Mouse (Mus musculus) embryonic facial prominence, embryonic 15.5 days (tissue): ENCODE data around the gene Nr5a2. TPM values are rescaled to one million over a fixed set of nuclear protein-coding genes. Genes with fewer than 3 reads are reported as not detected.
A peak's percentile ranks its signal among the peaks of the same experiment; 100 is the strongest.
"Not testable (repeated sequence)": the region's sequence is repeated elsewhere in the genome, so short reads cannot be mapped to it uniquely, and the experiment has no call there.

Source experiments
- ATAC-seq: fragments of 200-750 bp; cut with Nextera tagmentation; 2 replicates; pipeline ENCODE4 v1.8.0; 2017; ENCODE audit warnings: low read depth, moderate TSS enrichment; ENCODE audit not compliant: insufficient number of reproducible peaks, low FRiP score, low TSS enrichment
- H3K27ac ChIP-seq: fragments of 300-500 bp; sonication (generic); replicated peaks from 2 replicates; pipeline ENCODE4 v1.5.1; 2015; ENCODE audit warnings: mild to moderate bottlenecking, inconsistent platforms
- H3K27me3 ChIP-seq: fragments of 300-500 bp; sonication (generic); 2 replicates; pipeline ENCODE4 v1.6.1; 2015; ENCODE audit warnings: inconsistent platforms
- H3K36me3 ChIP-seq: fragments of 300-500 bp; sonication (generic); 2 replicates; pipeline ENCODE4 v1.6.1; 2015; ENCODE audit warnings: mild to moderate bottlenecking, inconsistent platforms
- H3K4me1 ChIP-seq: fragments of 300-500 bp; sonication (generic); 2 replicates; pipeline ENCODE4 v1.6.1; 2015; ENCODE audit warnings: inconsistent platforms
- H3K4me2 ChIP-seq: fragments of 300-500 bp; sonication (generic); replicated peaks from 2 replicates; pipeline ENCODE4 v1.6.1; 2015; ENCODE audit warnings: mild to moderate bottlenecking, inconsistent platforms
- H3K4me3 ChIP-seq: fragments of 300-500 bp; sonication (generic); replicated peaks from 2 replicates; pipeline ENCODE4 v1.5.1; 2015; ENCODE audit warnings: mild to moderate bottlenecking, inconsistent platforms
- H3K9ac ChIP-seq: fragments of 300-500 bp; sonication (generic); 2 replicates; pipeline ENCODE4 v1.6.1; 2015; ENCODE audit warnings: inconsistent platforms
- H3K9me3 ChIP-seq: fragments of 300-500 bp; sonication (generic); replicated peaks from 2 replicates; pipeline ENCODE4 v1.6.1; 2016; ENCODE audit warnings: inconsistent platforms
- WGBS: fragments of 180-500 bp; shearing (Covaris S2); methylation state at CpG from one replicate; pipeline ENCODE4 v1.1.7; 2015; 5-methylcytosine and 5-hydroxymethylcytosine counted together
- polyA plus RNA-seq: library from polyadenylated mRNA; unstranded; fragments of >200 nt; fragmentation: Nextera tagmentation; extraction: Ambion mirVana; gene quantifications from 2 replicates; pipeline ENCODE4 v1.2.1, GENCODE M21; 2015

Nr5a2 gene
- polyA plus RNA-seq, 1 experiment from 2014 or later: 1.1 TPM

GRCm38 (mm10) chr1:136832305-136833152 is 127.7 kb downstream of the Nr5a2 start:
- Histone ChIP-seq H3K4me1 (0 out of 2 replicates have a peak, but pooled peaks cover 3% of the 10 kb centered on the region), H3K27me3 (no peaks in the 10 kb centered on the region), H3K27ac (no peak overlapping the region), H3K4me2 (no peak overlapping the region), H3K4me3 (no peak overlapping the region), H3K9ac (no peak overlapping the region), H3K9me3 (no peaks in the 10 kb centered on the region), H3K36me3 (no peaks in the 10 kb centered on the region)
- 57% methylated on average over 12 of the region's 12 CpGs for WGBS
- peak; percentile 74; the same call in 1 of the 2 replicates for ATAC-seq

DNA sequence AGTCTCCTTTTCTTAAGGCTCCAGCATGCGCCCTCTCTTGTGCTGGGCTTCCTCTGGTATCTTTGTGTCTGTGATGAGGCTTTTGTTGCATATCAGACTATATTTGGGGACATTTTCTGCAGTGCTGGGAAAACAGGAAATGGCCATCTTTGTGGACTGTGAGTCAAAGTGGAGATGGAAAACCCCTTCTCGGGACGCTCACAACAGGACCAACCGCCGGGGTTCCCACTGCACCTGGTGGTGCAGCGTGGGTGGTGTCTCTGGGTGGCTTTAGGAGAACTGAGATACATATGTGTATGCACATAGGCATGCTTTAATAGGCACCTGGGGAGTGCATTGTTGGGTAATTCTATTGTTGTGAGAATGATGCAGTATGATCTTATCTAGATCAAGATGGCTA is 129.3 kb downstream of the Nr5a2 start:
- Histone ChIP-seq H3K27ac (no peak overlapping the region), H3K9me3 (no peaks in the 10 kb centered on the region), H3K4me3 (no peak overlapping the region), H3K9ac (no peak overlapping the region), H3K27me3 (no peaks in the 10 kb centered on the region), H3K4me1 (0 out of 2 replicates have a peak, but pooled peaks cover 3% of the 10 kb centered on the region), H3K4me2 (no peak overlapping the region), H3K36me3 (no peaks in the 10 kb centered on the region)
- WGBS: 84% methylated on average over 6 of the region's 6 CpGs
- no peak for ATAC-seq

DNA sequence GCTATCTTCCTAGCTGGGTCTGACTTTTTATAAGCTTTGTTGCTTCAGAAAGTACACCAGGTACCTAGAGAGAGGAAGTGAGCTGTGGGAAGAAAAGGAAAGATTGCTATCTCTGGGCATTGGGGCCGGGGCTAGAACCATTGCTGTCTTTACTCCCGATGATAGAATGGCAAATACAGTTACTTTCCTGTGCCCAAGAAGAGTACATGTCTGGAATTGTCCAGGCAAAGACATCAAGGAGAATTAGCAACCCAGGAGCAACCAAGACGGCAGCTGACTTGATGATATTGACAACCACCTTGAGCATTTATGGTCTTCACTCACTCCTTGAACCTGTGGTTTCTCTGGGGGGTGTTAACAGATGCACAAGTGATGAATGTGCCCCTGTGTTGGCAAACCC is 130.3 kb downstream of the Nr5a2 start:
- H3K36me3 ChIP-seq: no peaks in the 10 kb centered on the region
- no peak overlapping the region for H3K9ac ChIP-seq
- no peak overlapping the region for H3K27ac ChIP-seq
- no peaks in the 10 kb centered on the region for H3K27me3 ChIP-seq
- no peak overlapping the region for H3K4me2 ChIP-seq
- no peak for ATAC-seq
- no peaks in the 10 kb centered on the region for H3K9me3 ChIP-seq
- 82% methylated on average over 3 of the region's 3 CpGs for WGBS
- H3K4me3 ChIP-seq: no peak overlapping the region
- H3K4me1 ChIP-seq: 0 out of 2 replicates have a peak, but pooled peaks cover 3% of the 10 kb centered on the region

DNA sequence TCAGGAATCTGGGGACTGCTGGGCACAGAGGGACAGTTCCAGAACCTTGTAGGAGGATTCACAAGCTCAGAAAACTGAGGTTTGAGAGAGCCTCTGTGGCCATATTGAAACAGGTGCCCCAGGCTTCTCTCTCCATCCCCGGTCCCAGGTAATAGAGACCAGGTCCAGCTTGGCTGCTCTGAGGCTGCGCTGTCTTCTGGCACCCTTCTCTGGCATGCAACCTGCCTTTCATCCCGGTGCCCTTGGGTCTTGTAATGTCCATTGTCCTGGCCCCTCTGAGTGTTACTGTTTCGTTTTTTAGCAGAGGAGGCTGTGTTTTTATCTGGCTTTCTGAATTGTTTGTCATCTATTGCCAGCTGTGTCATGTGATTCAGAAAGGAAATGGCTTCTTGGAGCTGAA is 136.4 kb downstream of the Nr5a2 start:
- WGBS: 86% methylated on average over 4 of the region's 4 CpGs
- no peak for ATAC-seq

GRCm38 (mm10) chr1:136800625-136801024 is 159.6 kb downstream of the Nr5a2 start:
- WGBS: 49% methylated on average over 6 of the region's 6 CpGs
- no peak for ATAC-seq
- Histone ChIP-seq H3K4me2 (no peak overlapping the region), H3K36me3 (no peaks in the 10 kb centered on the region), H3K4me1 (no peaks in the 10 kb centered on the region), H3K27me3 (no peaks in the 10 kb centered on the region), H3K27ac (no peak overlapping the region), H3K9me3 (no peaks in the 10 kb centered on the region), H3K9ac (no peak overlapping the region), H3K4me3 (no peak overlapping the region)

More for the DNA sequence above, 136.4 kb downstream of the Nr5a2 start:
- no peaks in the 10 kb centered on the region for H3K36me3 ChIP-seq
- H3K27ac ChIP-seq: no peak overlapping the region
- H3K4me1 ChIP-seq: no peaks in the 10 kb centered on the region
- no peak overlapping the region for H3K9ac ChIP-seq
- H3K4me2 ChIP-seq: no peak overlapping the region
- no peak overlapping the region for H3K4me3 ChIP-seq
- no peaks in the 10 kb centered on the region for H3K9me3 ChIP-seq
- no peaks in the 10 kb centered on the region; the same call in 1 of the 2 replicates for H3K27me3 ChIP-seq

DNA sequence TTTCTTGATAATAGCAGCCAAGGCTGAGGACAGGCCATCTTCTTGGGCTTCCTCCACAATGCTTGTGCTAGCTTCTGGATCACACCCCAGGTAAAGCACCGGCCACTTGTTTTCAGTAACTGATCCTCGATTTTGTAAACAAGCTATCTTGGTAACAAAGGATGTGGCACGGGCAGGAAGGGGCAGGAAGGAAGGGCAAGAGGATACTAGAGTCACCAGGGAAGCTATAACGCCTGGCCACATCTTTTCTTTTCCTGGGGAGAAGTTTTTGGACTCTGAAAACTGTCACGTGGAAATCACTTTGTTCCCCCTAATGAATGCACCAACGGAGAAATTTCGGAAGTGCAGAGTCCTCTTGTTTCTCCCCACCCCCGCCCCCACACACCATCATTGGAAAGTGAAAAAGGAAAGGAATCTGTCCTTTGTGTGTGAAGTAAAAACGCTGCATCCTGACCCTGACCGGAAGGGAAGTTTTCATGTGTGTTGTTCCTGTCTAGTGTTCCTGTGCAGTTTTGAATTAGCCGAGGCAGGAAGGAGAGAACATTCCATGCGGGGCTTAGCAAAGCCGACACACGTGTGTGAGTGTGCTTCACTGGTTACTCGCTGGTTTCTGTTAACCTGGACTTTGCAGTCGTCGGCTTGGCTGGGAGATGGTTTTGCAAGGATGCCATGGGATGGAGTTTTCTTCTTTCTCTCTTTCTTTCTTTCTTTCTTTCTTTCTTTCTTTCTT is 163.7 kb downstream of the Nr5a2 start:
- Histone ChIP-seq H3K27ac (no peak overlapping the region), H3K36me3 (no peaks in the 10 kb centered on the region), H3K9ac (no peak overlapping the region), H3K27me3 (no peaks in the 10 kb centered on the region), H3K4me1 (no peaks in the 10 kb centered on the region), H3K9me3 (no peaks in the 10 kb centered on the region), H3K4me2 (peak overlapping the region; percentile 29; the same call in 1 of the 2 replicates), H3K4me3 (0 out of 2 replicates have a peak overlapping the region, but pooled peaks have one; percentile 11)
- ATAC-seq: no peak
- WGBS: 26% methylated on average over 17 of the region's 17 CpGs

- not testable (repeated sequence) for ATAC-seq, H3K27me3 ChIP-seq, H3K9me3 ChIP-seq, H3K27ac ChIP-seq, H3K9ac ChIP-seq, H3K4me2 ChIP-seq, H3K4me1 ChIP-seq, H3K4me3 ChIP-seq, H3K36me3 ChIP-seq
- 94% methylated on average over 12 of the region's 12 CpGs for WGBS
These were observed 167.0 kb downstream of the Nr5a2 start for GRCm38 (mm10) chr1:136792957-136793883.
